Mouse (Mus musculus) thymus, adult 2 months (tissue): ENCODE results near the gene Elovl6.

Source experiments
- CTCF ChIP-seq: fragments of 200-500 bp; IDR thresholded peaks from 2 replicates; pipeline ENCODE4 v1.5.1; 2012; ENCODE audit warnings: mild to moderate bottlenecking, control low read depth, low read length, moderate library complexity, borderline replicate concordance; ENCODE audit not compliant: control insufficient read depth, poor library complexity, insufficient read depth; ENCODE audit errors: extremely low read depth
- POLR2A ChIP-seq: fragments of 200-500 bp; IDR thresholded peaks from 2 replicates; pipeline ENCODE4 v1.6.1; 2012; ENCODE audit warnings: mild to moderate bottlenecking, low read length, control low read depth, moderate library complexity; ENCODE audit not compliant: control insufficient read depth, poor library complexity, insufficient read depth; ENCODE audit errors: extremely low read depth

- no peak for TF ChIP-seq CTCF
- no peak for TF ChIP-seq POLR2A
Measured at GRCm38 (mm10) chr3:129548760-129549159, 16.6 kb downstream of the Elovl6 start.
